Mouse (Mus musculus) kidney, embryonic 16.5 days (tissue): ENCODE data around the gene Ercc1. TPM values are rescaled to one million over a fixed set of nuclear protein-coding genes. Genes with fewer than 3 reads are reported as not detected.

Experiments
- ATAC-seq: fragments of 200-750 bp; cut with Nextera tagmentation; 2 replicates; pipeline ENCODE4 v1.8.0; 2017; ENCODE audit warnings: moderate TSS enrichment; ENCODE audit not compliant: low FRiP score, low TSS enrichment
- H3K27ac ChIP-seq: fragments of 300-500 bp; sonication (generic); 2 replicates; pipeline ENCODE4 v1.5.1; 2014; ENCODE audit warnings: low read length
- H3K27me3 ChIP-seq: fragments of 300-500 bp; sonication (generic); 2 replicates; pipeline ENCODE4 v1.6.1; 2014; ENCODE audit warnings: low read length, control low read depth, mixed read lengths; ENCODE audit not compliant: insufficient read depth
- H3K36me3 ChIP-seq: fragments of 300-500 bp; sonication (generic); 2 replicates; pipeline ENCODE4 v1.6.1; 2014; ENCODE audit warnings: low read length, control low read depth, mixed read lengths; ENCODE audit not compliant: insufficient read depth
- H3K4me1 ChIP-seq: fragments of 300-500 bp; sonication (generic); 2 replicates; pipeline ENCODE4 v1.6.1; 2014; ENCODE audit warnings: low read length, control low read depth, mixed read lengths; ENCODE audit not compliant: insufficient read depth
- H3K4me2 ChIP-seq: fragments of 300-500 bp; sonication (generic); replicated peaks from 2 replicates; pipeline ENCODE4 v1.6.1; 2014; ENCODE audit warnings: low read depth, low read length
- H3K4me3 ChIP-seq: fragments of 300-500 bp; sonication (generic); 2 replicates; pipeline ENCODE4 v1.5.1; 2014; ENCODE audit warnings: mild to moderate bottlenecking, low read length
- H3K9ac ChIP-seq: fragments of 300-500 bp; sonication (generic); replicated peaks from 2 replicates; pipeline ENCODE4 v1.6.1; 2014; ENCODE audit warnings: low read length
- H3K9me3 ChIP-seq: fragments of 300-500 bp; sonication (generic); 2 replicates; pipeline ENCODE4 v1.6.1; 2016; ENCODE audit warnings: low read length, control low read depth
- WGBS: fragments of 180-500 bp; shearing (Covaris S2); extraction: QIAGEN DNeasy Blood & Tissue Kit; methylation state at CpG from one replicate; pipeline ENCODE4 v1.1.7; 2014; 5-methylcytosine and 5-hydroxymethylcytosine counted together
- polyA plus RNA-seq: library from polyadenylated mRNA; unstranded; fragments of >200 nt; fragmentation: Nextera tagmentation; extraction: Ambion mirVana; gene quantifications from 2 replicates; pipeline ENCODE4 v1.2.1, GENCODE M21; 2015

The Ercc1 gene
- polyA plus RNA-seq, 1 experiment from 2014 or later = 86.1 TPM

DNA sequence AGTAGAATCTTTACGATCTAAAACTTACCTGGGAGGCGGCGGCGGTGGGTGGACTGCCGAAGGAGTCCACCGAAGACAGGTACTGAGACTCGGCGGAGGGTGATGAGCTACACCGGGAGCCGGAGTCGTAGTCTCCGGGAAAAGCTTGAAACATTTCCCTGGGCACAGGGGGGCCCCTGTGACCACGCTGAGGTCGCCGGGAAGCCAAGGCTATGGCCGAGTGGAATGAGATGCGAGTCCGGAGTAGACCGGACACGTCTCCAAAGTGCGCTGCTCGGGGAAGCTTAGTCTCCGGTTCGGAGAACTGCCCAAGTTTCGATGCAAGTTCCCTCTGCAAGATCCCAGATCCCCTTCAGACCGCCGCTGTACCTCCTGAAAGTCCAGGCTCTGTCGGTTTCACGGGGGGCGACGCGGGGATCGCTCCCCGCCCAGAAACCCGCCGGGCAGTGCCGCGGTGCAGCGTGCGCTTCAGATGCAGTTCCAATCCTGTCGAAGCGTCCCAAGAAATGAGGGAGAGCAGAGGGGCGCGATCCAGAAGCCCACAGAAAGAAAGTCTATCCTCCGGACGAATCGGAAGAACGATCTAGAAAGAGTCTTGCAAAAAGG lies 35.2 kb upstream of the Ercc1 start:
- Histone ChIP-seq H3K36me3 (no peaks in the 10 kb centered on the region), H3K27me3 (peaks cover 29% of the 10 kb centered on the region), H3K4me3 (peak overlapping the region; percentile 74), H3K9me3 (no peaks in the 10 kb centered on the region), H3K4me1 (peaks cover 23% of the 10 kb centered on the region), H3K9ac (peak overlapping the region; percentile 63), H3K4me2 (peak overlapping the region; percentile 100), H3K27ac (no peak overlapping the region)
- ATAC-seq = no peak
- WGBS = under 1% methylated on average over 48 of the region's 48 CpGs

GRCm38 (mm10) chr7:19309884-19310641 lies 34.5 kb upstream of the Ercc1 start, which contains the start of gene Fosb:
TSS of gene Fosb (minus strand) at chr7:19310051.
- Histone ChIP-seq H3K27ac (no peak within 1 kb of the TSS), H3K4me3 (peak within 1 kb of the TSS; percentile 74), H3K9ac (peak within 1 kb of the TSS; percentile 63), H3K4me2 (peak within 1 kb of the TSS; percentile 100), H3K36me3 (no peaks in the 10 kb centered on the region), H3K4me1 (peaks cover 16% of the 10 kb centered on the region), H3K9me3 (no peaks in the 10 kb centered on the region), H3K27me3 (peaks cover 23% of the 10 kb centered on the region)
- peak; percentile 83 for ATAC-seq
- WGBS = under 1% methylated on average over 49 of the region's 49 CpGs

DNA sequence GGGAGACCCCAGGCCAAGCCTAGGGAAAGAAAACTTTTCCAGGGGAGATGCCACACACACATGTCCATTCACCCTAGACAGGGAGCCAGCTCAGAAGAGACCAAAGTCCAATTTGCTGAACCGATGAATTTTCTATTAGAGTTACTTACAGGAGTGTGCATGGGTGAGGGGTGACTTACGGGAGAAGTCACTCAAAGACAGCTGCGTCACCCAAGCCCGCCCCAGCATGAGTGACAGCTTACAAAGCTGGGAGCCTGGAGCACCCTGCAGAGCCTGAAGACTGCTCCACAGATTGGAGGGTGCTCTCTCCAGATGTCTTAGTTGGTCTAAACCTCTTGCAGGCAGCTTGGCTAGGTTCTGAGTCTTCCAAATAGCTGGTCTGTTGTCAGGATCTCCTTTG lies 32.6 kb upstream of the Ercc1 start:
- WGBS = 25% methylated on average over 4 of the region's 4 CpGs
- Histone ChIP-seq H3K36me3 (no peaks in the 10 kb centered on the region), H3K9me3 (no peaks in the 10 kb centered on the region), H3K9ac (no peak overlapping the region), H3K4me2 (no peak overlapping the region), H3K27ac (no peak overlapping the region), H3K27me3 (peaks cover 9% of the 10 kb centered on the region), H3K4me1 (peaks cover 15% of the 10 kb centered on the region), H3K4me3 (no peak overlapping the region)
- no peak for ATAC-seq

GRCm38 (mm10) chr7:19314033-19314432 lies 30.5 kb upstream of the Ercc1 start:
- Histone ChIP-seq H3K9ac (no peak overlapping the region), H3K27me3 (peaks cover 5% of the 10 kb centered on the region; the same call in 1 of the 2 replicates), H3K4me3 (no peak overlapping the region), H3K4me1 (peaks cover 6% of the 10 kb centered on the region; the same call in 1 of the 2 replicates), H3K4me2 (no peak overlapping the region), H3K27ac (no peak overlapping the region), H3K36me3 (no peaks in the 10 kb centered on the region), H3K9me3 (no peaks in the 10 kb centered on the region)
- no peak for ATAC-seq
- WGBS = 52% methylated on average over 5 of the region's 5 CpGs

- H3K27ac ChIP-seq = no peak overlapping the region
- no peaks in the 10 kb centered on the region for H3K36me3 ChIP-seq
- peaks cover 5% of the 10 kb centered on the region; the same call in 1 of the 2 replicates for H3K27me3 ChIP-seq
- H3K4me3 ChIP-seq = no peak overlapping the region
- ATAC-seq = no peak
- WGBS = 58% methylated on average over 14 of the region's 14 CpGs
- no peak overlapping the region for H3K9ac ChIP-seq
- no peak overlapping the region for H3K4me2 ChIP-seq
- H3K4me1 ChIP-seq = peaks cover 12% of the 10 kb centered on the region
- no peaks in the 10 kb centered on the region for H3K9me3 ChIP-seq
These were observed 28.0 kb upstream of the Ercc1 start for GRCm38 (mm10) chr7:19316451-19317161.

DNA sequence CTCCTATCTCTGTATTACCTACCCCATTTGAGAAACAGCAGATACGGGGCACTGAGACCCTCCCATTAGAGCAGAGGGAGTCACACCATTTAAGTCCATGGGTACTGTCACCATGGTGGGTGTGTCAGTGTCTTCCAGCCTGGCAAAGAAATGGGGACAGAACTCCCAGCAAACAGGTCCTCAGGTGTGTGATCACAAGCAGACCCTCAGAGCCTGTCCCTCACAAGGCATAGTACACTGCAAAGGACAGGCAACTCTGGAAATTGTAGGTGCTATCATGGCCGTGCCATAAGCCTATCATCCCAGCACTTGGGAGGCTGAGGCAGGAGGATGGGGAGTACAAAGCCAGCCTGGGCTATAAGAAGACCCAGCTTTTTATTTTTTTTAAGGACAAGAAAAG lies 26.4 kb upstream of the Ercc1 start:
- no peak for ATAC-seq
- 70% methylated on average over 2 of the region's 2 CpGs for WGBS

GRCm38 (mm10) chr7:19318676-19319075 lies 25.9 kb upstream of the Ercc1 start:
- WGBS = 76% methylated on average over 7 of the region's 7 CpGs
- ATAC-seq = no peak

More for the DNA sequence above, 26.4 kb upstream of the Ercc1 start:
- H3K36me3 ChIP-seq = no peaks in the 10 kb centered on the region
- peaks cover 12% of the 10 kb centered on the region for H3K4me1 ChIP-seq
- no peaks in the 10 kb centered on the region for H3K9me3 ChIP-seq
- peaks cover 5% of the 10 kb centered on the region; the same call in 1 of the 2 replicates for H3K27me3 ChIP-seq
- H3K9ac ChIP-seq = no peak overlapping the region
- H3K4me3 ChIP-seq = no peak overlapping the region
- H3K27ac ChIP-seq = no peak overlapping the region
- H3K4me2 ChIP-seq = no peak overlapping the region

DNA sequence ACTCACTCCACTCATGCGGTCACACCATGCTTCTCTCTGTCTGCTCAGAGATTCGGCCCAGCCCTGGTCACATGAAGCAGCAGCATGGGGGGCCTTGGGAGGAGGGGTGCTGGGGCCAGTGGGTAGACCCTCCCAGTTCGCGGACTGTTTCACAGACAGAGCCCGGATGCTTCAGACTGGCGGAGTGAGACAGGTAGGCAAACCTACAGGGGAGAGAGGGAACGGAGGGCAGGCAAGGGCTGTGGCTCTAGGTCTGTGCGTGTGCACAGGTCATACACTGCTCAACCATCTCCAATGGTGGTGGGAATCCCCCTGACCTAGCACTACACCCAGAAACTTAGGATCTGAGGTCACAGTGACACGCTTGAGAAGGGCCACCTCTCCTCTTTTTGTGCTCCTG lies 25.1 kb upstream of the Ercc1 start:
- WGBS = 17% methylated on average over 9 of the region's 9 CpGs
- H3K9me3 ChIP-seq = no peaks in the 10 kb centered on the region
- H3K9ac ChIP-seq = peak overlapping the region; percentile 57
- peaks cover 12% of the 10 kb centered on the region for H3K4me1 ChIP-seq
- H3K27me3 ChIP-seq = peaks cover 5% of the 10 kb centered on the region; the same call in 1 of the 2 replicates
- H3K4me2 ChIP-seq = peak overlapping the region; percentile 80
- peak; percentile 73 for ATAC-seq
- H3K4me3 ChIP-seq = peak overlapping the region; percentile 49
- H3K36me3 ChIP-seq = no peaks in the 10 kb centered on the region
- no peak overlapping the region for H3K27ac ChIP-seq

More at GRCm38 (mm10) chr7:19318676-19319075, 25.9 kb upstream of the Ercc1 start:
- H3K27ac ChIP-seq = no peak overlapping the region
- no peaks in the 10 kb centered on the region for H3K36me3 ChIP-seq
- peaks cover 12% of the 10 kb centered on the region for H3K4me1 ChIP-seq
- H3K9me3 ChIP-seq = no peaks in the 10 kb centered on the region
- H3K4me2 ChIP-seq = no peak overlapping the region
- peaks cover 5% of the 10 kb centered on the region; the same call in 1 of the 2 replicates for H3K27me3 ChIP-seq
- no peak overlapping the region for H3K9ac ChIP-seq
- no peak overlapping the region for H3K4me3 ChIP-seq

- peak; percentile 96 for ATAC-seq
- Histone ChIP-seq H3K36me3 (no peaks in the 10 kb centered on the region), H3K9me3 (no peaks in the 10 kb centered on the region), H3K9ac (peak overlapping the region; percentile 57), H3K4me2 (peak overlapping the region; percentile 80), H3K27me3 (peaks cover 5% of the 10 kb centered on the region; the same call in 1 of the 2 replicates), H3K4me3 (peak overlapping the region; percentile 49), H3K27ac (no peak overlapping the region), H3K4me1 (peaks cover 12% of the 10 kb centered on the region)
- WGBS = under 1% methylated on average over 41 of the region's 41 CpGs
These were observed 24.7 kb upstream of the Ercc1 start for GRCm38 (mm10) chr7:19319906-19320305.
